Mouse (Mus musculus) lung, postnatal 0 days (tissue): ENCODE data around the gene Slc8a3. TPM values are rescaled to one million over a fixed set of nuclear protein-coding genes. Genes with fewer than 3 reads are reported as not detected.

ENCODE experiments used
- ATAC-seq: fragments of 200-750 bp; cut with Nextera tagmentation; 2 replicates; pipeline ENCODE4 v1.8.0; 2017; ENCODE audit warnings: moderate library complexity
- DNase-seq: peaks from one replicate; pipeline ENCODE4 v3.0.0-alpha.2; 2016; ENCODE audit warnings: low spot score
- H3K27ac ChIP-seq: fragments of 300-500 bp; sonication (generic); 2 replicates; pipeline ENCODE4 v1.5.1; 2014; ENCODE audit warnings: antibody characterized with exemption, mild to moderate bottlenecking, low read length, mixed read lengths
- H3K27me3 ChIP-seq: fragments of 300-500 bp; sonication (generic); replicated peaks from 2 replicates; pipeline ENCODE4 v1.6.1; 2014; ENCODE audit warnings: low read length, mixed read lengths; ENCODE audit not compliant: insufficient read depth
- H3K36me3 ChIP-seq: fragments of 300-500 bp; sonication (generic); 2 replicates; pipeline ENCODE4 v1.6.1; 2014; ENCODE audit warnings: low read length, mixed read lengths; ENCODE audit not compliant: insufficient read depth
- H3K4me1 ChIP-seq: fragments of 300-500 bp; sonication (generic); 2 replicates; pipeline ENCODE4 v1.6.1; 2014; ENCODE audit warnings: antibody characterized with exemption, low read depth, low read length, mixed read lengths; ENCODE audit not compliant: insufficient read depth
- H3K4me2 ChIP-seq: fragments of 300-500 bp; sonication (generic); replicated peaks from 2 replicates; pipeline ENCODE4 v1.6.1; 2014; ENCODE audit warnings: low read depth, mild to moderate bottlenecking, low read length, moderate library complexity, mixed read lengths
- H3K4me3 ChIP-seq: fragments of 300-500 bp; sonication (generic); 2 replicates; pipeline ENCODE4 v1.5.1; 2014; ENCODE audit warnings: low read depth, low read length
- H3K9ac ChIP-seq: fragments of 300-500 bp; sonication (generic); replicated peaks from 2 replicates; pipeline ENCODE4 v1.6.1; 2014; ENCODE audit warnings: low read depth, mild to moderate bottlenecking
- H3K9me3 ChIP-seq: fragments of 300-500 bp; sonication (generic); 2 replicates; pipeline ENCODE4 v1.6.1; 2016; ENCODE audit warnings: low read length, mixed read lengths
- CTCF ChIP-seq: IDR thresholded peaks from 2 replicates; pipeline ENCODE4 v1.5.1; 2016; ENCODE audit warnings: antibody characterized with exemption, mild to moderate bottlenecking
- EP300 ChIP-seq: IDR thresholded peaks from 2 replicates; pipeline ENCODE4 v1.6.1; 2016; ENCODE audit warnings: antibody characterized with exemption, mild to moderate bottlenecking, control low read depth
- WGBS: fragments of 180-500 bp; shearing (Covaris S2); extraction: QIAGEN DNeasy Blood & Tissue Kit; methylation state at CpG from one replicate; pipeline ENCODE4 v1.1.7; 2014; 5-methylcytosine and 5-hydroxymethylcytosine counted together
- microRNA-seq: library from miRNA; unstranded; fragments of <30 nt; microRNA quantifications from one replicate; pipeline ENCODE4, GENCODE M21; 2016
- polyA plus RNA-seq: library from polyadenylated mRNA; unstranded; fragments of >200 nt; fragmentation: Nextera tagmentation; extraction: Ambion mirVana; gene quantifications from 2 replicates; pipeline ENCODE4 v1.2.1, GENCODE M21; 2015

The Slc8a3 gene
- polyA plus RNA-seq, 1 experiment from 2014 or later, result 0.21 TPM

- DNase-seq (no peak), ATAC-seq (no peak)
- Histone ChIP-seq H3K36me3 (no peaks in the 10 kb centered on the region), H3K9me3 (no peaks in the 10 kb centered on the region), H3K9ac (no peak overlapping the region), H3K4me3 (no peak overlapping the region), H3K4me1 (no peaks in the 10 kb centered on the region), H3K27ac (no peak overlapping the region), H3K4me2 (no peak overlapping the region), H3K27me3 (no peaks in the 10 kb centered on the region)
- WGBS, result 63% methylated on average over 2 of the region's 2 CpGs
- TF ChIP-seq CTCF (no peak), EP300 (no peak)
These were observed 173.0 kb downstream of the Slc8a3 start for GRCm38 (mm10) chr12:81159947-81160346.

GRCm38 (mm10) chr12:81156841-81157240 lies 176.1 kb downstream of the Slc8a3 start:
- no peak overlapping the region for H3K9ac ChIP-seq
- H3K4me1 ChIP-seq, result no peaks in the 10 kb centered on the region
- no peaks in the 10 kb centered on the region for H3K27me3 ChIP-seq
- WGBS, result 54% methylated on average over 8 of the region's 8 CpGs
- H3K4me2 ChIP-seq, result no peak overlapping the region
- H3K4me3 ChIP-seq, result no peak overlapping the region
- TF ChIP-seq EP300, result no peak
- no peak for TF ChIP-seq CTCF
- no peak for DNase-seq
- H3K9me3 ChIP-seq, result no peaks in the 10 kb centered on the region
- no peaks in the 10 kb centered on the region for H3K36me3 ChIP-seq
- ATAC-seq, result no peak
- H3K27ac ChIP-seq, result no peak overlapping the region

- Histone ChIP-seq H3K4me2 (no peak overlapping the region), H3K9me3 (no peaks in the 10 kb centered on the region), H3K9ac (no peak overlapping the region), H3K4me3 (no peak overlapping the region), H3K27ac (no peak overlapping the region), H3K36me3 (no peaks in the 10 kb centered on the region), H3K27me3 (no peaks in the 10 kb centered on the region), H3K4me1 (no peaks in the 10 kb centered on the region)
- DNase-seq, result no peak
- TF ChIP-seq CTCF (no peak), EP300 (no peak)
- no peak for ATAC-seq
- WGBS, result 49% methylated on average over 6 of the region's 6 CpGs
These were observed 177.3 kb downstream of the Slc8a3 start for GRCm38 (mm10) chr12:81155675-81156074.

- Histone ChIP-seq H3K9ac (no peak overlapping the region), H3K27me3 (no peaks in the 10 kb centered on the region), H3K36me3 (no peaks in the 10 kb centered on the region), H3K9me3 (no peaks in the 10 kb centered on the region), H3K4me2 (no peak overlapping the region), H3K4me1 (no peaks in the 10 kb centered on the region), H3K27ac (no peak overlapping the region), H3K4me3 (no peak overlapping the region)
- DNase-seq (no peak), ATAC-seq (no peak)
- TF ChIP-seq EP300 (no peak), CTCF (no peak)
- 35% methylated on average over 2 of the region's 2 CpGs for WGBS
These were observed 180.9 kb downstream of the Slc8a3 start for GRCm38 (mm10) chr12:81152082-81152481.

GRCm38 (mm10) chr12:81150917-81151316 lies 182.1 kb downstream of the Slc8a3 start:
- 69% methylated on average over 5 of the region's 5 CpGs for WGBS
- DNase-seq (no peak), ATAC-seq (no peak)

GRCm38 (mm10) chr12:81147956-81148355 lies 185.0 kb downstream of the Slc8a3 start:
- no peak overlapping the region for H3K4me3 ChIP-seq
- 88% methylated on average over 6 of the region's 6 CpGs for WGBS
- TF ChIP-seq CTCF (no peak), EP300 (no peak)
- H3K9me3 ChIP-seq, result no peaks in the 10 kb centered on the region
- no peak overlapping the region for H3K4me2 ChIP-seq
- no peak overlapping the region for H3K9ac ChIP-seq
- no peak for ATAC-seq
- no peak overlapping the region for H3K27ac ChIP-seq
- no peak for DNase-seq
- H3K4me1 ChIP-seq, result no peaks in the 10 kb centered on the region
- no peaks in the 10 kb centered on the region for H3K27me3 ChIP-seq
- H3K36me3 ChIP-seq, result no peaks in the 10 kb centered on the region

More at GRCm38 (mm10) chr12:81150917-81151316, 182.1 kb downstream of the Slc8a3 start:
- Histone ChIP-seq H3K4me3 (no peak overlapping the region), H3K4me2 (no peak overlapping the region), H3K9ac (no peak overlapping the region), H3K36me3 (no peaks in the 10 kb centered on the region), H3K27ac (no peak overlapping the region), H3K27me3 (no peaks in the 10 kb centered on the region), H3K4me1 (no peaks in the 10 kb centered on the region), H3K9me3 (no peaks in the 10 kb centered on the region)
- no peak for TF ChIP-seq EP300
- TF ChIP-seq CTCF, result no peak

Small RNA genes within 50 kb of the gene (microRNA-seq; reads per million reads assigned to microRNA genes)
- gene Mir3067, result not detected

Other genes starting within 250 kb of the Slc8a3 start
- gene Gm4787, start 46.3 kb upstream of the Slc8a3 start, polyA plus RNA-seq, result 0.06 and 0.21 TPM in 2 replicates
- gene Adam4, start 88.8 kb upstream of the Slc8a3 start, polyA plus RNA-seq, result 0.24 and 0.38 TPM in 2 replicates
- gene Cox16, start 151.9 kb upstream of the Slc8a3 start, polyA plus RNA-seq, result 144 and 148 TPM in 2 replicates
- 17.6 and 19.0 TPM in 2 replicates for gene Gm20498, start 199.7 kb upstream of the Slc8a3 start, polyA plus RNA-seq
- gene Synj2bp, start 199.7 kb upstream of the Slc8a3 start, polyA plus RNA-seq, result 27.5 and 31.9 TPM in 2 replicates
- 0.05 and 0.06 TPM in 2 replicates for gene Adam21, start 235.3 kb upstream of the Slc8a3 start, polyA plus RNA-seq